Mouse (Mus musculus) ES-E14 (cell line): Measurements from ENCODE around the gene Calm2. TPM values are rescaled to one million over a fixed set of nuclear protein-coding genes. Genes with fewer than 3 reads are reported as not detected.
A peak's percentile ranks its signal among the peaks of the same experiment; 100 is the strongest.

ENCODE experiments used
- DNase-seq: peaks from one replicate; pipeline ENCODE4 v3.0.0-alpha.2; 2013; ENCODE audit warnings: low read depth, low spot score
- H3K27ac ChIP-seq: 2 replicates; pipeline ENCODE4 v1.5.1; 2012; ENCODE audit warnings: low read depth, mild to moderate bottlenecking, low read length, moderate library complexity, mixed read lengths; ENCODE audit not compliant: poor library complexity, insufficient read depth, severe bottlenecking
- H3K36me3 ChIP-seq: 2 replicates; pipeline ENCODE4 v1.6.1; 2012; ENCODE audit warnings: mild to moderate bottlenecking, low read length, moderate library complexity, mixed read lengths; ENCODE audit not compliant: control insufficient read depth, poor library complexity, insufficient read depth, severe bottlenecking
- H3K4me1 ChIP-seq, 2 experiments: fragments of 150-350 bp in 1 of 2; sonication (generic) in 1 of 2; 2 replicates each; pipeline ENCODE4 v1.6.1; 2012; ENCODE audit warnings: low read length in 2 of 2, mild to moderate bottlenecking in 1 of 2, mixed read lengths in 1 of 2; ENCODE audit not compliant: control insufficient read depth in 2 of 2, insufficient read depth in 2 of 2, poor library complexity in 1 of 2
- H3K4me3 ChIP-seq, 2 experiments: fragments of 150-350 bp in 1 of 2; sonication (generic) in 1 of 2; 2 replicates each; pipeline ENCODE4 v1.5.1; 2012; ENCODE audit warnings: low read length in 2 of 2, low read depth in 1 of 2, mild to moderate bottlenecking in 1 of 2, mixed read lengths in 1 of 2; ENCODE audit not compliant: insufficient read depth in 1 of 2, poor library complexity in 1 of 2, severe bottlenecking in 1 of 2
- H3K9ac ChIP-seq: 2 replicates; pipeline ENCODE4 v1.6.1; 2012; ENCODE audit warnings: low read depth, mild to moderate bottlenecking, low read length, mixed read lengths; ENCODE audit not compliant: poor library complexity, insufficient read depth, severe bottlenecking
- H3K9me3 ChIP-seq: fragments of 150-350 bp; sonication (generic); 2 replicates; pipeline ENCODE4 v1.6.1; 2012; ENCODE audit warnings: low read depth, mild to moderate bottlenecking, low read length; ENCODE audit not compliant: control insufficient read depth, insufficient read depth
- CHD2 ChIP-seq: IDR thresholded peaks from 2 replicates; pipeline ENCODE4 v1.6.1; 2014; ENCODE audit warnings: mild to moderate bottlenecking, low read depth, low read length, inconsistent platforms
- HCFC1 ChIP-seq: IDR thresholded peaks from 2 replicates; pipeline ENCODE4 v1.6.1; 2012; ENCODE audit warnings: low read length, inconsistent platforms, borderline replicate concordance; ENCODE audit not compliant: insufficient read depth
- MAFK ChIP-seq: IDR thresholded peaks from 2 replicates; pipeline ENCODE4 v1.6.1; 2014; ENCODE audit warnings: mild to moderate bottlenecking, low read depth, low read length, inconsistent platforms; ENCODE audit not compliant: insufficient read depth
- ZC3H11A ChIP-seq: IDR thresholded peaks from 2 replicates; pipeline ENCODE4 v1.6.1; 2012; ENCODE audit warnings: low read depth, mild to moderate bottlenecking, inconsistent platforms, low read length, borderline replicate concordance
- ZNF384 ChIP-seq: IDR thresholded peaks from 2 replicates; pipeline ENCODE4 v1.6.1; 2012; ENCODE audit warnings: low read depth, low read length, inconsistent platforms
- in situ Hi-C, 2 experiments: fragments of 600-800 bp; cut with MboI; formaldehyde crosslinking; loops; one replicate each; pipeline ENCODE4 v1.15.1; 2025; ENCODE audit warnings: low sequenced_read_pairs in 2 of 2, inconsistent platforms in 1 of 2; ENCODE audit not compliant: unreplicated experiment in 2 of 2
- total RNA-seq: library from RNA; depleted of rRNA; stranded (reverse); fragments of 300-350 nt; gene quantifications from 2 replicates; pipeline ENCODE4 v1.2.3, GENCODE M21; 2012

Gene Calm2
- total RNA-seq, 1 experiment: 358 TPM

GRCm38 (mm10) chr17:87472879-87473278 is 26.1 kb upstream of the Calm2 start:
- no peak for TF ChIP-seq MAFK
- TF ChIP-seq CHD2: no peak
- no peak for TF ChIP-seq ZNF384
- no peak for TF ChIP-seq ZC3H11A
- no peak for TF ChIP-seq HCFC1

GRCm38 (mm10) chr17:87471661-87472060 is 24.9 kb upstream of the Calm2 start:
- H3K4me1 ChIP-seq: peaks cover 18 to 38% of the 10 kb centered on the region in 2 experiments
- no peak overlapping the region for H3K4me3 ChIP-seq
- no peak overlapping the region for H3K27ac ChIP-seq
- H3K36me3 ChIP-seq: no peaks in the 10 kb centered on the region
- TF ChIP-seq MAFK (0 out of 2 replicates have a peak, but pooled peaks have one; percentile 15), ZC3H11A (no peak), HCFC1 (no peak), ZNF384 (no peak), CHD2 (peak; percentile 64)
- H3K9me3 ChIP-seq: no peaks in the 10 kb centered on the region
- in situ Hi-C loops: no loop called here
- DNase-seq: peak; percentile 88
- H3K9ac ChIP-seq: no peak overlapping the region

More at GRCm38 (mm10) chr17:87472879-87473278, 26.1 kb upstream of the Calm2 start:
- Histone ChIP-seq H3K9ac (no peak overlapping the region), H3K4me3 (no peak overlapping the region), H3K4me1 (peaks cover 18 to 38% of the 10 kb centered on the region in 2 experiments), H3K9me3 (no peaks in the 10 kb centered on the region), H3K27ac (no peak overlapping the region), H3K36me3 (no peaks in the 10 kb centered on the region)
- DNase-seq: no peak
- in situ Hi-C loops: no loop called here

- in situ Hi-C loops: no loop called here
- Histone ChIP-seq H3K27ac (no peak overlapping the region), H3K9ac (no peak overlapping the region), H3K36me3 (no peaks in the 10 kb centered on the region), H3K4me3 (no peak overlapping the region), H3K9me3 (no peaks in the 10 kb centered on the region), H3K4me1 (peaks cover 18 to 38% of the 10 kb centered on the region in 2 experiments)
- no peak for DNase-seq
- TF ChIP-seq ZNF384 (no peak), HCFC1 (no peak), CHD2 (no peak), ZC3H11A (no peak), MAFK (no peak)
These were observed 24.1 kb upstream of the Calm2 start for GRCm38 (mm10) chr17:87470797-87471196.

GRCm38 (mm10) chr17:87470282-87470681 is 23.5 kb upstream of the Calm2 start:
- TF ChIP-seq ZNF384: no peak
- no peak for TF ChIP-seq HCFC1
- no peak for TF ChIP-seq CHD2
- TF ChIP-seq MAFK: no peak
- TF ChIP-seq ZC3H11A: no peak
- no peaks in the 10 kb centered on the region for H3K36me3 ChIP-seq
- peaks cover 18 to 38% of the 10 kb centered on the region in 2 experiments for H3K4me1 ChIP-seq
- H3K4me3 ChIP-seq: no peak overlapping the region
- no peak overlapping the region for H3K9ac ChIP-seq
- DNase-seq: no peak
- in situ Hi-C loops: no loop called here
- no peak overlapping the region for H3K27ac ChIP-seq
- no peaks in the 10 kb centered on the region for H3K9me3 ChIP-seq

- Histone ChIP-seq H3K4me1 (peaks cover 14 to 34% of the 10 kb centered on the region in 2 experiments), H3K27ac (no peak overlapping the region), H3K9ac (no peak overlapping the region), H3K36me3 (no peaks in the 10 kb centered on the region), H3K4me3 (no peak overlapping the region), H3K9me3 (no peaks in the 10 kb centered on the region)
- TF ChIP-seq HCFC1: no peak
- no peak for TF ChIP-seq MAFK
- TF ChIP-seq ZNF384: no peak
- no peak for TF ChIP-seq CHD2
- TF ChIP-seq ZC3H11A: no peak
- in situ Hi-C loops: no loop called here
- no peak for DNase-seq
These were observed 22.7 kb upstream of the Calm2 start for GRCm38 (mm10) chr17:87469428-87469827.
